Comparison of ENCODE assay signal across 22 mouse cellular contexts in the genomic region with DNA sequence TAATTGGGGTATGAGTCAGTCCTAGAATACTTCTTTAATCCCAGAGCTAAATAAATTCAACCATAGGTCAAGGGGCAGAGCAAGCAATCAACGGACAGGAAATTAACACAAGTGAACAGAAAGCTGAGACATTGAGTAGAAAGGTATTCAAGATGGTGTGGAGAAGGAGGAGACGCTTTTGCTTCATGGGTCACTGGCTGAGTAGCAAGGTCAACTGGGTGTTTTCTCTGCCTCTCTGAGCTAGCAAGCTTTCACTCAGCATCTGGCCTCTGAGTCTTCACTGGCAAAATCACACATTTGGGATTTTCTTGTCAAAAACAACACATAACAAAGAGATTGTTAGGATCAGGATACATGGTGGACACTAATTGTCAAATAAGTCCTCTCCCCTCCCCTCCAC.
DNase-seq lines count a peak whose midpoint lies in the region; ATAC-seq lines count a peak whose summit lies in the region.
"Had no signal": no experiment of that assay in that cellular context is flagged by ENCODE, and none has a peak within 500 bp of the region (broad histone marks: within the 10 kb centered on the region; RNA-seq: fewer than 3 reads in every experiment).

No protein-coding gene starts in this region.

- no peak for ATAC-seq in hindbrain, embryonic 16.5 days
- peak; percentile 75; the same call in 1 of the 2 replicates for ATAC-seq in kidney, embryonic 16.5 days (ENCODE audit: low FRiP score, low TSS enrichment)
- no peak for ATAC-seq in forebrain, embryonic 11.5 days (replicated peaks; ENCODE audit: low FRiP score)
- ATAC-seq: CD4-positive, CD25-positive, alpha-beta regulatory T cell, adult 4 months; forebrain, embryonic 16.5 days; intestine, embryonic 15.5 days had no signal

- 22% methylated on average over 2 of the region's 2 CpGs for WGBS in hindbrain, embryonic 10.5 days
- 21% methylated on average over 2 of the region's 2 CpGs for WGBS in hindbrain, embryonic 16.5 days
- WGBS in kidney, embryonic 16.5 days = 28% methylated on average over 2 of the region's 2 CpGs
- 17% methylated on average over 2 of the region's 2 CpGs for WGBS in forebrain, embryonic 11.5 days
- WGBS in heart, embryonic 10.5 days = 78% methylated on average over 2 of the region's 2 CpGs

- no peaks in the 10 kb centered on the region for H3K36me3 ChIP-seq in hindbrain, embryonic 10.5 days
- no peaks in the 10 kb centered on the region for H3K36me3 ChIP-seq in hindbrain, embryonic 16.5 days (ENCODE audit: control insufficient read depth, insufficient read depth, low read length)
- no peaks in the 10 kb centered on the region for H3K36me3 ChIP-seq in kidney, embryonic 16.5 days (ENCODE audit: insufficient read depth, low read length)
- H3K36me3 ChIP-seq in forebrain, embryonic 11.5 days (ENCODE audit: control insufficient read depth, insufficient read depth, low read length) = no peaks in the 10 kb centered on the region
- H3K36me3 ChIP-seq in heart, embryonic 10.5 days = no peaks in the 10 kb centered on the region
- H3K36me3 ChIP-seq: embryonic facial prominence, embryonic 12.5 days; forebrain, embryonic 12.5 days; G1E; heart, embryonic 12.5 days; hindbrain, embryonic 13.5 days; intestine, embryonic 15.5 days had no signal

- H3K4me2 ChIP-seq in hindbrain, embryonic 16.5 days (ENCODE audit: low read length) = no peak overlapping the region
- no peak overlapping the region for H3K4me2 ChIP-seq in kidney, embryonic 16.5 days (replicated peaks; ENCODE audit: low read depth, low read length)
- H3K4me2 ChIP-seq in forebrain, embryonic 11.5 days (ENCODE audit: low read depth, low read length, severe bottlenecking) = no peak overlapping the region
- H3K4me2 ChIP-seq: embryonic facial prominence, embryonic 12.5 days; forebrain, embryonic 12.5 days; heart, embryonic 12.5 days; hindbrain, embryonic 13.5 days; intestine, embryonic 15.5 days had no signal

- no peaks in the 10 kb centered on the region for H3K4me1 ChIP-seq in hindbrain, embryonic 10.5 days (replicated peaks)
- no peaks in the 10 kb centered on the region for H3K4me1 ChIP-seq in hindbrain, embryonic 16.5 days (ENCODE audit: control insufficient read depth, insufficient read depth, low read depth, low read length)
- H3K4me1 ChIP-seq in kidney, embryonic 16.5 days (ENCODE audit: insufficient read depth, low read length) = no peaks in the 10 kb centered on the region
- no peaks in the 10 kb centered on the region for H3K4me1 ChIP-seq in forebrain, embryonic 11.5 days (replicated peaks; ENCODE audit: control insufficient read depth, insufficient read depth, low read length)
- H3K4me1 ChIP-seq in heart, embryonic 10.5 days = no peaks in the 10 kb centered on the region
- H3K4me1 ChIP-seq: embryonic facial prominence, embryonic 12.5 days; forebrain, embryonic 12.5 days; heart, embryonic 12.5 days; hindbrain, embryonic 13.5 days; intestine, embryonic 15.5 days had no signal

- H3K27ac ChIP-seq in hindbrain, embryonic 10.5 days = no peak overlapping the region
- H3K27ac ChIP-seq in hindbrain, embryonic 16.5 days (ENCODE audit: low read depth, low read length) = no peak overlapping the region
- H3K27ac ChIP-seq in kidney, embryonic 16.5 days (ENCODE audit: low read length) = no peak overlapping the region
- H3K27ac ChIP-seq in forebrain, embryonic 11.5 days (ENCODE audit: low read depth, low read length) = no peak overlapping the region
- no peak overlapping the region for H3K27ac ChIP-seq in heart, embryonic 10.5 days
- H3K27ac ChIP-seq: embryonic facial prominence, embryonic 12.5 days; forebrain, embryonic 12.5 days; heart, adult 2 months; hindbrain, embryonic 13.5 days; intestine, embryonic 15.5 days had no signal

- H3K27me3 ChIP-seq in hindbrain, embryonic 10.5 days (ENCODE audit: insufficient read depth, poor library complexity, severe bottlenecking) = no peaks in the 10 kb centered on the region
- H3K27me3 ChIP-seq in hindbrain, embryonic 16.5 days (replicated peaks; ENCODE audit: control insufficient read depth, insufficient read depth, low read length) = no peaks in the 10 kb centered on the region
- H3K27me3 ChIP-seq in kidney, embryonic 16.5 days (ENCODE audit: insufficient read depth, low read length) = no peaks in the 10 kb centered on the region
- H3K27me3 ChIP-seq in forebrain, embryonic 11.5 days (ENCODE audit: control insufficient read depth, insufficient read depth, low read length) = no peaks in the 10 kb centered on the region
- H3K27me3 ChIP-seq in heart, embryonic 10.5 days (ENCODE audit: insufficient read depth, poor library complexity, severe bottlenecking) = no peaks in the 10 kb centered on the region
- H3K27me3 ChIP-seq: embryonic facial prominence, embryonic 12.5 days; forebrain, embryonic 12.5 days; heart, embryonic 12.5 days; hindbrain, embryonic 13.5 days; intestine, embryonic 15.5 days had no signal

- no peak overlapping the region for H3K9ac ChIP-seq in hindbrain, embryonic 16.5 days (ENCODE audit: low read depth, low read length)
- no peak overlapping the region for H3K9ac ChIP-seq in kidney, embryonic 16.5 days (replicated peaks; ENCODE audit: low read length)
- H3K9ac ChIP-seq in forebrain, embryonic 11.5 days (ENCODE audit: low read length) = no peak overlapping the region
- H3K9ac ChIP-seq: embryonic facial prominence, embryonic 12.5 days; forebrain, embryonic 12.5 days; heart, embryonic 12.5 days; hindbrain, embryonic 13.5 days; intestine, embryonic 15.5 days had no signal

- no peak overlapping the region for H3K4me3 ChIP-seq in hindbrain, embryonic 10.5 days
- H3K4me3 ChIP-seq in hindbrain, embryonic 16.5 days (ENCODE audit: low read length) = no peak overlapping the region
- no peak overlapping the region for H3K4me3 ChIP-seq in kidney, embryonic 16.5 days (ENCODE audit: low read length)
- no peak overlapping the region for H3K4me3 ChIP-seq in forebrain, embryonic 11.5 days (ENCODE audit: low read depth, low read length)
- H3K4me3 ChIP-seq in heart, embryonic 10.5 days = no peak overlapping the region
- H3K4me3 ChIP-seq: embryonic facial prominence, embryonic 12.5 days; forebrain, embryonic 12.5 days; heart, adult 2 months; heart, embryonic 12.5 days; hindbrain, embryonic 13.5 days; intestine, embryonic 15.5 days had no signal

- DNase-seq in hindbrain, embryonic 10.5 days (ENCODE audit: low spot score) = peak; percentile 18
- DNase-seq in kidney, postnatal 25 days = no peak
- peak; percentile 11 for DNase-seq in embryo, embryonic 11 days
- no peak for DNase-seq in forebrain, embryonic 11.5 days (ENCODE audit: low spot score)
- DNase-seq in heart, embryonic 10.5 days (ENCODE audit: low spot score) = no peak
- DNase-seq: adrenal gland, adult 8-10 months; adrenal gland, postnatal 36 days; B cell, adult 2 months; cerebellum, adult 2 months; cerebellum, postnatal 10 days; gastrocnemius, postnatal 10 days; heart, adult 2 months had no signal

- no peaks in the 10 kb centered on the region for H3K9me3 ChIP-seq in hindbrain, embryonic 10.5 days
- no peaks in the 10 kb centered on the region for H3K9me3 ChIP-seq in hindbrain, embryonic 16.5 days (ENCODE audit: control insufficient read depth, low read length)
- no peaks in the 10 kb centered on the region for H3K9me3 ChIP-seq in kidney, embryonic 16.5 days (ENCODE audit: low read length)
- no peaks in the 10 kb centered on the region for H3K9me3 ChIP-seq in forebrain, embryonic 11.5 days (ENCODE audit: control insufficient read depth, low read length)
- no peaks in the 10 kb centered on the region for H3K9me3 ChIP-seq in heart, embryonic 10.5 days
- H3K9me3 ChIP-seq: embryonic facial prominence, embryonic 12.5 days; forebrain, embryonic 12.5 days; G1E; heart, embryonic 12.5 days; hindbrain, embryonic 13.5 days; intestine, embryonic 15.5 days had no signal

Comparison
In these comparisons a context has a peak if more than half of its experiments do, and no peak if none do; other contexts are left out.
1. DNase-seq: peak in hindbrain, embryonic 10.5 days (single experiment) and embryo, embryonic 11 days (single experiment); none in kidney, postnatal 25 days (0 of 2), forebrain, embryonic 11.5 days (single experiment) and heart, embryonic 10.5 days (single experiment).